Mouse (Mus musculus) liver, postnatal 0 days (tissue): ENCODE measurements around the gene Clpb.

Source experiments
- CTCF ChIP-seq: sonication (generic); IDR thresholded peaks from 2 replicates; pipeline ENCODE4 v1.5.1; 2016; ENCODE audit warnings: antibody characterized with exemption, low read depth
- EP300 ChIP-seq: IDR thresholded peaks from 2 replicates; pipeline ENCODE4 v1.6.1; 2016; ENCODE audit warnings: antibody characterized with exemption, low read depth, mild to moderate bottlenecking

GRCm38 (mm10) chr7:101643879-101644278 lies 19.6 kb upstream of the Clpb start:
- no peak for TF ChIP-seq CTCF
- TF ChIP-seq EP300: no peak
